Mouse (Mus musculus): ENCODE measurements around the gene Nrxn2.

- TF ChIP-seq CTCF (conservative IDR thresholded peaks at IDR 0.05; ENCODE audit: low read length) (no peak), POU5F1 (IDR thresholded peaks at IDR 0.05; ENCODE audit: borderline replicate concordance, low read length) (no peak), NANOG (IDR thresholded peaks at IDR 0.05; ENCODE audit: borderline replicate concordance, low read length) (no peak)
These were observed 115.0 kb downstream of the Nrxn2 start for GRCm38 (mm10) chr19:6533290-6534117.

Data from E14TG2a.4 (cell line).